Mouse (Mus musculus) kidney, postnatal 0 days (tissue): Measurements from ENCODE around the gene Csf3. TPM values are rescaled to one million over a fixed set of nuclear protein-coding genes. Genes with fewer than 3 reads are reported as not detected.

Experiments used
- ATAC-seq: fragments of 200-750 bp; cut with Nextera tagmentation; replicated peaks from 2 replicates; pipeline ENCODE4 v1.8.0; 2017; ENCODE audit warnings: low read depth, moderate number of reproducible peaks, moderate TSS enrichment, moderate library complexity; ENCODE audit not compliant: low FRiP score
- DNase-seq: peaks from one replicate; pipeline ENCODE4 v3.0.0-alpha.2; 2016; ENCODE audit warnings: low spot score
- H3K27ac ChIP-seq: fragments of 300-500 bp; sonication (generic); 2 replicates; pipeline ENCODE4 v1.5.1; 2014; ENCODE audit warnings: mild to moderate bottlenecking
- H3K27me3 ChIP-seq: fragments of 300-500 bp; sonication (generic); 2 replicates; pipeline ENCODE4 v1.6.1; 2014; ENCODE audit warnings: low read length, mixed read lengths; ENCODE audit not compliant: insufficient read depth
- H3K36me3 ChIP-seq: fragments of 300-500 bp; sonication (generic); 2 replicates; pipeline ENCODE4 v1.6.1; 2014; ENCODE audit warnings: low read length, mixed read lengths; ENCODE audit not compliant: insufficient read depth
- H3K4me1 ChIP-seq: fragments of 300-500 bp; sonication (generic); replicated peaks from 2 replicates; pipeline ENCODE4 v1.6.1; 2014; ENCODE audit warnings: antibody characterized with exemption, low read length, mixed read lengths; ENCODE audit not compliant: insufficient read depth
- H3K4me2 ChIP-seq: fragments of 300-500 bp; sonication (generic); 2 replicates; pipeline ENCODE4 v1.6.1; 2014; ENCODE audit warnings: mild to moderate bottlenecking, low read length, moderate library complexity, mixed read lengths
- H3K4me3 ChIP-seq: fragments of 300-500 bp; sonication (generic); replicated peaks from 2 replicates; pipeline ENCODE4 v1.5.1; 2014; ENCODE audit warnings: low read depth, low read length
- H3K9ac ChIP-seq: fragments of 300-500 bp; sonication (generic); 2 replicates; pipeline ENCODE4 v1.6.1; 2014; ENCODE audit warnings: low read depth, low read length
- H3K9me3 ChIP-seq: fragments of 300-500 bp; sonication (generic); replicated peaks from 2 replicates; pipeline ENCODE4 v1.6.1; 2016; ENCODE audit warnings: low read length, inconsistent platforms, mixed read lengths
- CTCF ChIP-seq: IDR thresholded peaks from 2 replicates; pipeline ENCODE4 v1.5.1; 2016; ENCODE audit warnings: antibody characterized with exemption, low read depth, mild to moderate bottlenecking, moderate library complexity
- WGBS: fragments of 180-500 bp; shearing (Covaris S2); extraction: QIAGEN DNeasy Blood & Tissue Kit; methylation state at CpG from one replicate; pipeline ENCODE4 v1.1.7; 2014; 5-methylcytosine and 5-hydroxymethylcytosine counted together
- polyA plus RNA-seq: library from polyadenylated mRNA; unstranded; fragments of >200 nt; fragmentation: Nextera tagmentation; extraction: Ambion mirVana; gene quantifications from 2 replicates; pipeline ENCODE4 v1.2.1, GENCODE M21; 2015

The Csf3 gene
- polyA plus RNA-seq, 1 experiment from 2014 or later, result 0.13 TPM

- Histone ChIP-seq H3K27ac (peak overlapping the region; percentile 95), H3K9me3 (no peaks in the 10 kb centered on the region), H3K4me3 (peak overlapping the region; percentile 97), H3K4me1 (peaks cover 62% of the 10 kb centered on the region), H3K4me2 (peak overlapping the region; percentile 84), H3K27me3 (no peaks in the 10 kb centered on the region), H3K9ac (peak overlapping the region; percentile 90), H3K36me3 (no peaks in the 10 kb centered on the region)
- DNase-seq (peak; percentile 32), ATAC-seq (0 out of 2 replicates have a peak, but pooled peaks have one; percentile 7)
- 1% methylated on average over 21 of the region's 21 CpGs for WGBS
- TF ChIP-seq CTCF, result no peak
Observed at GRCm38 (mm10) chr11:98742397-98743291, 41.6 kb downstream of the Csf3 start.

GRCm38 (mm10) chr11:98743655-98744345, 42.7 kb downstream of the Csf3 start:
- no peak for TF ChIP-seq CTCF
- peak overlapping the region; percentile 95 for H3K27ac ChIP-seq
- peak overlapping the region; percentile 42; the same call in 1 of the 2 replicates for H3K9ac ChIP-seq
- H3K4me1 ChIP-seq, result peaks cover 74% of the 10 kb centered on the region
- peak overlapping the region; percentile 97 for H3K4me3 ChIP-seq
- DNase-seq, result peak; percentile 93
- ATAC-seq, result peak; percentile 33
- H3K27me3 ChIP-seq, result no peaks in the 10 kb centered on the region
- H3K4me2 ChIP-seq, result peak overlapping the region; percentile 84
- 9% methylated on average over 9 of the region's 9 CpGs for WGBS
- H3K9me3 ChIP-seq, result no peaks in the 10 kb centered on the region
- no peaks in the 10 kb centered on the region for H3K36me3 ChIP-seq

GRCm38 (mm10) chr11:98744456-98745019, 43.5 kb downstream of the Csf3 start:
- DNase-seq (no peak), ATAC-seq (no peak)
- Histone ChIP-seq H3K27ac (peak overlapping the region; percentile 95), H3K36me3 (no peaks in the 10 kb centered on the region), H3K9me3 (no peaks in the 10 kb centered on the region), H3K4me3 (peak overlapping the region; percentile 97; the same call in 1 of the 2 replicates), H3K27me3 (no peaks in the 10 kb centered on the region), H3K4me1 (peaks cover 81% of the 10 kb centered on the region), H3K4me2 (peak overlapping the region; percentile 84), H3K9ac (peak overlapping the region; percentile 42; the same call in 1 of the 2 replicates)
- WGBS, result 29% methylated on average over 7 of the region's 7 CpGs
- no peak for TF ChIP-seq CTCF

- Histone ChIP-seq H3K4me1 (peaks cover 84% of the 10 kb centered on the region), H3K9me3 (no peaks in the 10 kb centered on the region), H3K9ac (peak overlapping the region; percentile 42), H3K27me3 (no peaks in the 10 kb centered on the region), H3K36me3 (no peaks in the 10 kb centered on the region), H3K4me2 (peak overlapping the region; percentile 50; the same call in 1 of the 2 replicates), H3K4me3 (no peak overlapping the region), H3K27ac (peak overlapping the region; percentile 62)
- ATAC-seq (no peak), DNase-seq (no peak)
- TF ChIP-seq CTCF, result no peak
- WGBS, result 45% methylated on average over 12 of the region's 12 CpGs
Observed at GRCm38 (mm10) chr11:98745932-98746853, 45.1 kb downstream of the Csf3 start.

GRCm38 (mm10) chr11:98746855-98747693, 46.0 kb downstream of the Csf3 start:
- H3K27me3 ChIP-seq, result no peaks in the 10 kb centered on the region
- peak overlapping the region; percentile 62 for H3K27ac ChIP-seq
- DNase-seq (peak; percentile 83), ATAC-seq (0 out of 2 replicates have a peak, but pooled peaks have one; percentile 29)
- WGBS, result 7% methylated on average over 19 of the region's 19 CpGs
- H3K4me3 ChIP-seq, result 0 out of 2 replicates have a peak overlapping the region, but pooled peaks have one; percentile 9
- no peaks in the 10 kb centered on the region for H3K36me3 ChIP-seq
- H3K9me3 ChIP-seq, result no peaks in the 10 kb centered on the region
- TF ChIP-seq CTCF, result no peak
- peak overlapping the region; percentile 50 for H3K4me2 ChIP-seq
- H3K9ac ChIP-seq, result peak overlapping the region; percentile 42
- H3K4me1 ChIP-seq, result peaks cover 91% of the 10 kb centered on the region
